Comparison of ENCODE assay signal across 17 mouse cellular contexts in the genomic region with DNA sequence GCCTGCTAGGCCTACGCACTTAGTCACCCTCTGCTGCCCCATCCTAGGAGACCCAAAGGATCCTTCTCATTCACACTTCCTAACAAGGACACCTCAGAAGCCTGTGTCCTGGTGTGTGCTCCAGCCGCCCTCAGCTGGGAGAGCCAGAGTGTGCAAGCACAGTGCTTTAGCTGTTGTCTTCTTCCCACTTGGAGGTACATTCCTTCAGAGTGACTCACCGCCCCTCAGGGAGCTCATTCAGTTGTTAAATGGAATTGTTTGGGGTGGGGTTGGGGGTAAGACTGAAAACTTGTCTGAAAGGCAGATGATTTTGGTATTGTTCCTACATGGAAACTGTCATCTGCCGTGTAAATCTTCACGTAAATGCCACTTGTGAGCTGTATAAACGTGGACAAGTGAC. TPM values are rescaled to one million over a fixed set of nuclear protein-coding genes. Genes with fewer than 3 reads are reported as not detected.
A peak's percentile ranks its signal among the peaks of the same experiment; 100 is the strongest.
DNase-seq lines count a peak whose midpoint lies in the region; TF ChIP-seq lines count a peak whose summit lies in the region.
"Had no signal": no experiment of that assay in that cellular context is flagged by ENCODE, and none has a peak within 500 bp of the region (broad histone marks: within the 10 kb centered on the region; RNA-seq: fewer than 3 reads in every experiment).

No protein-coding gene starts in this region.

- intact Hi-C loops in heart, postnatal 14 days (cut with DNase I) = no loop called here

- H3K79me3 ChIP-seq in C2C12 (ENCODE audit: low read depth) = no peaks in the 10 kb centered on the region

- H3K36me3 ChIP-seq in C2C12 (ENCODE audit: control insufficient read depth, insufficient read depth) = peaks cover 59% of the 10 kb centered on the region

- DNase-seq in heart, postnatal 4 days = peak; percentile 35
- DNase-seq in heart, postnatal 14 days = no peak
- DNase-seq in ES-CJ7 (ENCODE audit: low read depth, low spot score) = peak; percentile 87
- no peak for DNase-seq in frontal cortex, postnatal 36 days (ENCODE audit: low spot score in 2 of 2)
- no peak for DNase-seq in cerebellum, adult 9-11 months
- DNase-seq: cerebellum, adult 8-10 months; gastrocnemius, postnatal 10 days; liver; right cerebral cortex, postnatal 4 days; thymus, adult 2 months had no signal

- no peak for TF ChIP-seq POLR2A in embryonic fibroblast, embryonic 13.5 days (IDR thresholded peaks at IDR 0.05; ENCODE audit: low read depth, low read length)

- TF ChIP-seq CTCF in C2C12 (IDR thresholded peaks at IDR 0.05; ENCODE audit: control insufficient read depth, insufficient read depth, insufficient read length) = no peak
- TF ChIP-seq CTCF in embryonic fibroblast, embryonic 13.5 days (IDR thresholded peaks at IDR 0.05; ENCODE audit: borderline replicate concordance, insufficient read depth, low read length) = peak; percentile 39; the same call in 1 of the 2 replicates

- no peak overlapping the region for H3K4me3 ChIP-seq in C2C12 (ENCODE audit: insufficient read depth, poor library complexity, severe bottlenecking)
- H3K4me3 ChIP-seq in embryonic fibroblast, embryonic 13.5 days (ENCODE audit: insufficient read depth, low read length) = no peak overlapping the region
- H3K4me3 ChIP-seq: lung, embryonic 15.5 days; midbrain, embryonic 13.5 days had no signal

- no peak overlapping the region for H3ac ChIP-seq in C2C12 (ENCODE audit: control insufficient read depth, insufficient read length, low read depth)

- peaks cover 7% of the 10 kb centered on the region for H3K79me2 ChIP-seq in C2C12 (ENCODE audit: control insufficient read depth, insufficient read depth)

- peaks cover 9% of the 10 kb centered on the region for H3K4me1 ChIP-seq in embryonic fibroblast, embryonic 13.5 days (ENCODE audit: control insufficient read depth, insufficient read depth, low read length)
- H3K4me1 ChIP-seq: lung, embryonic 15.5 days; midbrain, embryonic 13.5 days had no signal

- peak overlapping the region; percentile 58 for H3K27ac ChIP-seq in embryonic fibroblast, embryonic 13.5 days (ENCODE audit: insufficient read depth, low read length)
- H3K27ac ChIP-seq: lung, embryonic 15.5 days; midbrain, embryonic 13.5 days had no signal

- H3K27me3 ChIP-seq in C2C12 (ENCODE audit: control insufficient read depth, insufficient read depth, insufficient read length) = no peaks in the 10 kb centered on the region
- H3K27me3 ChIP-seq: lung, embryonic 15.5 days; midbrain, embryonic 13.5 days had no signal

TF ChIP-seq in C2C12, 6 proteins besides CTCF, POLR2A, EP300 and RAD21:
- TF ChIP-seq MAX (IDR thresholded peaks at IDR 0.05) (no peak), MYOD1 (IDR thresholded peaks at IDR 0.05; ENCODE audit: control insufficient read depth, insufficient read length, low read depth) (peak; percentile 2), FOSL1 (IDR thresholded peaks at IDR 0.05; ENCODE audit: insufficient read depth, low read length, poor library complexity, severe bottlenecking) (peak; percentile 73), CEBPB (IDR thresholded peaks at IDR 0.05; ENCODE audit: low read depth) (no peak)

RNA-seq across cellular contexts. Expression of gene Gm13420, which starts 60.0 kb away (rescaled TPM):
- total RNA-seq in heart, postnatal 4 days (2021) = not detected
- total RNA-seq in heart, postnatal 14 days (2021) = not detected
- polyA plus RNA-seq in C2C12 (2012; fragmentation: generic; extraction: Trizol) = not detected
- polyA plus RNA-seq in embryonic fibroblast, embryonic 13.5 days (2011; ENCODE audit: insufficient read length, low read depth, missing spikeins) = not detected in 2 replicates
- total RNA-seq: G1E; gastrocnemius, postnatal 10 days had no signal
- polyA plus RNA-seq: forebrain, embryonic 11.5 days; G1E; heart, postnatal 0 days had no signal

Comparison
In these comparisons a context has a peak if more than half of its experiments do, and no peak if none do; other contexts are left out.
1. DNase-seq: peak in heart, postnatal 4 days (single experiment) and ES-CJ7 (single experiment); none in heart, postnatal 14 days (0 of 2), frontal cortex, postnatal 36 days (0 of 2) and cerebellum, adult 9-11 months (single experiment).